Mouse (Mus musculus) testis, adult 2 months (tissue): ENCODE data around the gene Sema3b.

ENCODE experiments used
- CTCF ChIP-seq: fragments of 200-500 bp; IDR thresholded peaks from 2 replicates; pipeline ENCODE4 v1.5.1; 2012; ENCODE audit warnings: low read depth, mild to moderate bottlenecking, inconsistent platforms, low read length, moderate library complexity; ENCODE audit not compliant: control insufficient read depth, insufficient read depth, insufficient replicate concordance
- POLR2A ChIP-seq: fragments of 200-500 bp; IDR thresholded peaks from 2 replicates; pipeline ENCODE4 v1.6.1; 2012; ENCODE audit warnings: low read depth, mild to moderate bottlenecking, inconsistent platforms, low read length, moderate library complexity; ENCODE audit not compliant: control insufficient read depth

GRCm38 (mm10) chr9:107603251-107603650, 5.8 kb downstream of the Sema3b start:
- no peak for TF ChIP-seq POLR2A
- TF ChIP-seq CTCF, result no peak
